Comparison of ENCODE assay signal across 21 mouse cellular contexts in the genomic region with DNA sequence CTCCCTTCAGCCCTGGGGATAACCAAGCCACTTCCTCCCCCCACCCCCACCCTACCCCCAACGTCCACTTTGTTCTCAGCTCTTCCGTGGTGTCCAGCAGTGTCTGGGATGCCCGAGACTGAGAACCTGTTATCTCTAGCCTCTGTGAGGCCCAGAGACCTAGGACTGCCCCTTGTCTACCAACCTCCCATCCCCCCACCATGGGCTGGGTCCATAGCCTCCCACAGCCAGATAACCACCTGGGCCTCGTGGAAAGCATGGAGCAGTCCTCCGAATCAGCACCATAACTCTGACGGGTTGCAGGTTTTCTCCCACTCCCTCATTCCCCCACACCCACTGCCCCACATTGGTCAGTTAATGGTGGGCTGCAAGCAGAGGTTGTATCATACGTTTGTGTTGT. TPM values are rescaled to one million over a fixed set of nuclear protein-coding genes. Genes with fewer than 3 reads are reported as not detected.
"Had no signal": no experiment of that assay in that cellular context is flagged by ENCODE, and none has a peak within 500 bp of the region (broad histone marks: within the 10 kb centered on the region; RNA-seq: fewer than 3 reads in every experiment).

No protein-coding gene starts in this region.

- H3K36me3 ChIP-seq: midbrain, embryonic 10.5 days; midbrain, embryonic 12.5 days; neural tube, embryonic 13.5 days; neural tube, embryonic 15.5 days; stomach, embryonic 15.5 days had no signal

- H3K4me2 ChIP-seq: lung, embryonic 14.5 days; midbrain, embryonic 12.5 days; neural tube, embryonic 13.5 days; neural tube, embryonic 15.5 days; stomach, embryonic 15.5 days had no signal

- H3K4me3 ChIP-seq: midbrain, embryonic 10.5 days; midbrain, embryonic 12.5 days; myocyte; neural tube, embryonic 13.5 days; neural tube, embryonic 15.5 days; stomach, embryonic 15.5 days had no signal

- H3K27me3 ChIP-seq: midbrain, embryonic 12.5 days; neural tube, embryonic 13.5 days; neural tube, embryonic 15.5 days; stomach, embryonic 15.5 days had no signal

- H3K9me3 ChIP-seq: midbrain, embryonic 12.5 days; neural tube, embryonic 13.5 days; neural tube, embryonic 15.5 days; stomach, embryonic 15.5 days had no signal

- DNase-seq: lung, adult 18-20 months; lung, embryonic 14.5 days; lung, postnatal 10 days; lung, postnatal 4 days; midbrain, embryonic 14.5 days; retina, postnatal 1 day; right cerebral cortex, adult 18-20 months; right cerebral cortex, postnatal 25 days; right cerebral cortex, postnatal 4 days; spleen, adult 18-20 months; thymus, adult 2 months; thymus, postnatal 25 days had no signal

- H3K27ac ChIP-seq: midbrain, embryonic 10.5 days; midbrain, embryonic 12.5 days; neural tube, embryonic 13.5 days; neural tube, embryonic 15.5 days; stomach, embryonic 15.5 days; stomach, postnatal 0 days had no signal

- H3K9ac ChIP-seq: lung, embryonic 14.5 days; midbrain, embryonic 12.5 days; neural tube, embryonic 13.5 days; neural tube, embryonic 15.5 days; stomach, embryonic 15.5 days had no signal

- ATAC-seq: midbrain, embryonic 16.5 days had no signal

- H3K4me1 ChIP-seq: midbrain, embryonic 10.5 days; midbrain, embryonic 12.5 days; neural tube, embryonic 13.5 days; neural tube, embryonic 15.5 days; stomach, embryonic 15.5 days had no signal

RNA-seq across cellular contexts. Expression of gene Mmrn1, which starts 44.4 kb away (rescaled TPM):
- total RNA-seq: megakaryocyte, adult 5-6 weeks had no signal
- polyA plus RNA-seq: myocyte had no signal
